In the genomic region with DNA sequence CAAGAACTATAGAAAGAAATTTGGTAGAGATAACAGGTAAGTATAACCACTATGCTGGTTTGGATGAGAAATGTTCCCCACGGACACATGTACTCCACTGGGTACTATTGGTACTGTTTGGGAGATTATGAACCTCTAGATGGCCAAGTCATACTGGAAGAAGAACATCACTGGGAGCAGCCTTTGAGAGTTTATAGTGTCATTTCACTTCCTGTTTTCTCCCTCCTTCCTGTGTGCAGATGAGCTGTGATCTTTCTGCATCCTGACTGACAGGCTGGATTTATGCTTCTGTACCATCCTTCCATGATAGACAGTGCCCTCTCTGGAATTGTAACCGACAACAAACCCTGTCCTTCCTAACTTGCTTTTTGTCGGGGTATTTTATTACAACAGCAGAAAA, we compare ENCODE assay signal across 27 mouse cellular contexts.
"Had no signal": no experiment of that assay in that cellular context is flagged by ENCODE, and none has a peak within 500 bp of the region (broad histone marks: within the 10 kb centered on the region; RNA-seq: fewer than 3 reads in every experiment).

No protein-coding gene starts in this region.

- H3K27me3 ChIP-seq: heart, embryonic 13.5 days; heart, embryonic 15.5 days; hindbrain, embryonic 13.5 days; hindbrain, embryonic 15.5 days; kidney, embryonic 15.5 days; limb, embryonic 13.5 days; limb, embryonic 15.5 days; liver, embryonic 12.5 days had no signal

- H3K4me2 ChIP-seq: heart, embryonic 11.5 days; heart, embryonic 13.5 days; heart, embryonic 15.5 days; hindbrain, embryonic 13.5 days; hindbrain, embryonic 15.5 days; kidney, embryonic 15.5 days; limb, embryonic 13.5 days; limb, embryonic 15.5 days; liver, embryonic 12.5 days had no signal

- H3K4me1 ChIP-seq: heart, embryonic 13.5 days; heart, embryonic 15.5 days; hindbrain, embryonic 13.5 days; hindbrain, embryonic 15.5 days; kidney, embryonic 15.5 days; limb, embryonic 13.5 days; limb, embryonic 15.5 days had no signal

- H3K36me3 ChIP-seq: heart, embryonic 15.5 days; hindbrain, embryonic 15.5 days; limb, embryonic 13.5 days; limb, embryonic 15.5 days; liver, embryonic 12.5 days had no signal

- ATAC-seq: hindbrain, postnatal 0 days; intestine, embryonic 16.5 days; liver, embryonic 12.5 days had no signal

- H3K9me3 ChIP-seq: heart, embryonic 13.5 days; heart, embryonic 15.5 days; hindbrain, embryonic 13.5 days; hindbrain, embryonic 15.5 days; kidney, embryonic 15.5 days; limb, embryonic 13.5 days; limb, embryonic 15.5 days; liver, embryonic 12.5 days had no signal

- H3K4me3 ChIP-seq: gastrocnemius, adult 2 months; heart, adult 2 months; heart, embryonic 13.5 days; heart, embryonic 15.5 days; hindbrain, embryonic 13.5 days; hindbrain, embryonic 15.5 days; kidney, embryonic 15.5 days; layer of hippocampus, adult 2 months; limb, embryonic 13.5 days; limb, embryonic 15.5 days; liver, embryonic 12.5 days had no signal

- H3K27ac ChIP-seq: gastrocnemius, adult 2 months; heart, adult 2 months; heart, embryonic 13.5 days; heart, embryonic 15.5 days; hindbrain, embryonic 13.5 days; hindbrain, embryonic 15.5 days; hindbrain, postnatal 0 days; kidney, embryonic 15.5 days; kidney, postnatal 0 days; layer of hippocampus, adult 2 months; limb, embryonic 13.5 days; limb, embryonic 15.5 days; liver, embryonic 12.5 days; liver, embryonic 14.5 days had no signal

- DNase-seq: gastrocnemius, adult 2 months; gastrocnemius, postnatal 10 days; gastrocnemius, postnatal 25 days; heart, adult 11 months; heart, adult 2 months; heart, postnatal 14 days; heart, postnatal 36 days; kidney, adult 11 months; kidney, adult 2 months; kidney, adult 9 months; kidney, postnatal 25 days; kidney, postnatal 4 days; left cerebral cortex, postnatal 4 days had no signal

- H3K9ac ChIP-seq: heart, embryonic 13.5 days; heart, embryonic 15.5 days; hindbrain, embryonic 13.5 days; hindbrain, embryonic 15.5 days; kidney, embryonic 15.5 days; limb, embryonic 13.5 days; limb, embryonic 15.5 days; liver, embryonic 12.5 days; liver, embryonic 14.5 days had no signal
